Mouse (Mus musculus): Measurements from ENCODE around the gene Mgea5. TPM values are rescaled to one million over a fixed set of nuclear protein-coding genes. Genes with fewer than 3 reads are reported as not detected.

The Mgea5 gene
- polyA plus RNA-seq, 1 experiment from 2014 or later, result 38.9 TPM

- H3K9ac ChIP-seq (ENCODE audit: low read depth, low read length), result no peak overlapping the region
- H3K36me3 ChIP-seq (ENCODE audit: control insufficient read depth, insufficient read depth, low read length), result peaks cover 21% of the 10 kb centered on the region
- H3K9me3 ChIP-seq (ENCODE audit: control insufficient read depth, low read length), result no peaks in the 10 kb centered on the region
- H3K27me3 ChIP-seq (replicated peaks; ENCODE audit: control insufficient read depth, insufficient read depth, low read length), result no peaks in the 10 kb centered on the region
- no peak overlapping the region for H3K27ac ChIP-seq (ENCODE audit: low read depth, low read length)
- peak overlapping the region; percentile 97 for H3K4me3 ChIP-seq (ENCODE audit: low read depth, low read length)
- peak overlapping the region; percentile 85 for H3K4me2 ChIP-seq
- DNase-seq (ENCODE audit: low spot score) (no peak), ATAC-seq (replicated peaks; ENCODE audit: low FRiP score) (no peak)
- 62% methylated on average over 8 of the region's 8 CpGs for WGBS
- peaks cover 23% of the 10 kb centered on the region for H3K4me1 ChIP-seq (replicated peaks; ENCODE audit: control insufficient read depth, insufficient read depth, low read length)
Measured at GRCm38 (mm10) chr19:45781676-45782075, 2.0 kb downstream of the Mgea5 start.

DNA sequence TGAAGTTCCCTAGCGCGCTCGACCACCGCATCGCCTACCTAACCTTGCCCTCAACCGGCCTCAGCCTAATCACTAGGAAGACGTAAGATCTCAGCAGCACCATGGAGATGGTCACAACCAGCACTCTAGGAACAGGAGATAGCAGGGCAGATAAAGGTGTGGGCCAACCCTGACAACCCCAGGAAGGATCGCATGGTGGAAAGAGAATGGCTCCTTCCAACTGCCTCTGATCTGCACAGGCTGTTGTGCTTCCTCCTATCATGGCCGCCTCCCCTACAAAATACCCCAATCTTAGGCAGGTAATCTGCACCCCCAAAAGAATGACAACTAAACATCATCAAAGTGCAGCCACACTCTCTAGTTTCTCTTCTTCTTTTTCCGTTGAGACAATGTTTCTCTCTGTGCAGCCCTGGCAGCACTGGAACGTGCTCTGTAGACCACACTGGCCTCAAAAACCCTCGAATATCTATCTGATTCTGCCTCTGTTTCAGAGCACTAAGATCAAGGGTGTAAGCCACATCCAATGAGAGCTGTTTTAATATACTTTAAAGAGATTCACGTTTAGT, 3.2 kb downstream of the Mgea5 start:
- Histone ChIP-seq H3K27me3 (replicated peaks; ENCODE audit: control insufficient read depth, insufficient read depth, low read length) (no peaks in the 10 kb centered on the region), H3K27ac (ENCODE audit: low read depth, low read length) (no peak overlapping the region), H3K4me2 (peak overlapping the region; percentile 85), H3K9ac (ENCODE audit: low read depth, low read length) (0 out of 2 replicates have a peak overlapping the region, but pooled peaks have one; percentile 16), H3K4me3 (ENCODE audit: low read depth, low read length) (peak overlapping the region; percentile 6; the same call in 1 of the 2 replicates), H3K9me3 (ENCODE audit: control insufficient read depth, low read length) (no peaks in the 10 kb centered on the region), H3K36me3 (ENCODE audit: control insufficient read depth, insufficient read depth, low read length) (peaks cover 30% of the 10 kb centered on the region), H3K4me1 (replicated peaks; ENCODE audit: control insufficient read depth, insufficient read depth, low read length) (peaks cover 23% of the 10 kb centered on the region)
- ATAC-seq (replicated peaks; ENCODE audit: low FRiP score), result no peak
- DNase-seq (ENCODE audit: low spot score), result no peak
- 80% methylated on average over 13 of the region's 13 CpGs for WGBS

DNA sequence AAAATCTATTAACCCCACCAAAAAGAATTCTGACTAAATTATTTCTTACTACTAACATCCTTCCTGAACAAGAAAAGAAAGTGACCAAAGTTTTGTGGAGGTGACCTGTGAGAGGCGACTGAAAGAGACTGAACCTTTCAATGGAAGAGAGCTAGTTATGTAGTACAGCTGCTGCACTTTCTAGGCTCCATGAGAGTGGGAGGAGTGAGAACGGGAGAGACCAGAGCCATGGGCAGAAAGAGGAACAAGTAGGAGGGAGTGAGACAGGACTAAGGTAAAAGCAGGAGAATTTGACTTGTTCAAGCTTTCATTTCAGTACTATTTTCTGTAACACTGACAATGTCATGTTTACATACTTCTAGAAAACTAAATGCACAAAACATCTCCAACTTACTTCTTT, 8.2 kb downstream of the Mgea5 start:
- no peak overlapping the region for H3K4me2 ChIP-seq
- no peaks in the 10 kb centered on the region for H3K9me3 ChIP-seq (ENCODE audit: control insufficient read depth, low read length)
- peaks cover 4% of the 10 kb centered on the region for H3K4me1 ChIP-seq (replicated peaks; ENCODE audit: control insufficient read depth, insufficient read depth, low read length)
- 79% methylated on average over 2 of the region's 2 CpGs for WGBS
- peaks cover 66% of the 10 kb centered on the region for H3K36me3 ChIP-seq (ENCODE audit: control insufficient read depth, insufficient read depth, low read length)
- no peak for ATAC-seq (replicated peaks; ENCODE audit: low FRiP score)
- H3K4me3 ChIP-seq (ENCODE audit: low read depth, low read length), result no peak overlapping the region
- H3K27me3 ChIP-seq (replicated peaks; ENCODE audit: control insufficient read depth, insufficient read depth, low read length), result no peaks in the 10 kb centered on the region
- H3K27ac ChIP-seq (ENCODE audit: low read depth, low read length), result no peak overlapping the region
- H3K9ac ChIP-seq (ENCODE audit: low read depth, low read length), result no peak overlapping the region
- DNase-seq (ENCODE audit: low spot score), result no peak

- no peak overlapping the region for H3K4me2 ChIP-seq
- 89% methylated on average over 5 of the region's 5 CpGs for WGBS
- ATAC-seq (replicated peaks; ENCODE audit: low FRiP score), result no peak
Measured at GRCm38 (mm10) chr19:45771501-45771900, 12.1 kb downstream of the Mgea5 start.

GRCm38 (mm10) chr19:45760810-45761209, 22.8 kb downstream of the Mgea5 start:
- WGBS, result 86% methylated on average over 3 of the region's 3 CpGs
- no peak for ATAC-seq (replicated peaks; ENCODE audit: low FRiP score)
- H3K4me2 ChIP-seq, result no peak overlapping the region

More at GRCm38 (mm10) chr19:45771501-45771900, 12.1 kb downstream of the Mgea5 start:
- H3K4me1 ChIP-seq (replicated peaks; ENCODE audit: control insufficient read depth, insufficient read depth, low read length), result no peaks in the 10 kb centered on the region
- no peaks in the 10 kb centered on the region for H3K9me3 ChIP-seq (ENCODE audit: control insufficient read depth, low read length)
- H3K9ac ChIP-seq (ENCODE audit: low read depth, low read length), result no peak overlapping the region
- peaks cover 75% of the 10 kb centered on the region for H3K36me3 ChIP-seq (ENCODE audit: control insufficient read depth, insufficient read depth, low read length)
- H3K27me3 ChIP-seq (replicated peaks; ENCODE audit: control insufficient read depth, insufficient read depth, low read length), result no peaks in the 10 kb centered on the region
- H3K4me3 ChIP-seq (ENCODE audit: low read depth, low read length), result no peak overlapping the region
- no peak for DNase-seq (ENCODE audit: low spot score)
- no peak overlapping the region for H3K27ac ChIP-seq (ENCODE audit: low read depth, low read length)

DNA sequence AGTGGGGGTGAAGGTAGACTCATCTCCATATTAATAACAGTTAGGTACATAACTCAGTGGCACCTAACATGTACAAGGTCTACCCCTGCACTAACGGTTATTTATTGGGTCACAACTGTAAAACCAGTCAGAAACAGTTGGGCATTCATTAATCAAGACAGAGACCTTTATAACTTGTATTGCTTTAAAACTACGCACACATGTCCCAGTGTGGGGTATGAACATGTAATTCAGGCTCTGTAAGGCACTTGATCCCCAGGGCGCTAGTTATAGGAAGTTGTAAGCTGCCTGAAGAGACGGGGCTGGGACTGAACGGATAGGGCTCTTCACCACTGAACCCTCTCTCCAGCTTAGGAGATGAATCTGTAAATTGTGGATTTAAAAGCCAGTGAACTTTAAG, 25.0 kb downstream of the Mgea5 start:
- no peak for ATAC-seq (replicated peaks; ENCODE audit: low FRiP score)
- Histone ChIP-seq H3K27ac (ENCODE audit: low read depth, low read length) (no peak overlapping the region), H3K4me1 (replicated peaks; ENCODE audit: control insufficient read depth, insufficient read depth, low read length) (no peaks in the 10 kb centered on the region), H3K36me3 (ENCODE audit: control insufficient read depth, insufficient read depth, low read length) (peaks cover 53% of the 10 kb centered on the region), H3K4me3 (ENCODE audit: low read depth, low read length) (no peak overlapping the region), H3K27me3 (replicated peaks; ENCODE audit: control insufficient read depth, insufficient read depth, low read length) (no peaks in the 10 kb centered on the region), H3K9ac (ENCODE audit: low read depth, low read length) (no peak overlapping the region), H3K9me3 (ENCODE audit: control insufficient read depth, low read length) (no peaks in the 10 kb centered on the region), H3K4me2 (no peak overlapping the region)
- no peak for DNase-seq (ENCODE audit: low spot score)
- WGBS, result 91% methylated on average over 5 of the region's 5 CpGs

More at GRCm38 (mm10) chr19:45760810-45761209, 22.8 kb downstream of the Mgea5 start:
- H3K4me1 ChIP-seq (replicated peaks; ENCODE audit: control insufficient read depth, insufficient read depth, low read length), result no peaks in the 10 kb centered on the region
- no peak overlapping the region for H3K4me3 ChIP-seq (ENCODE audit: low read depth, low read length)
- peaks cover 53% of the 10 kb centered on the region for H3K36me3 ChIP-seq (ENCODE audit: control insufficient read depth, insufficient read depth, low read length)
- DNase-seq (ENCODE audit: low spot score), result no peak
- no peak overlapping the region for H3K27ac ChIP-seq (ENCODE audit: low read depth, low read length)
- H3K9me3 ChIP-seq (ENCODE audit: control insufficient read depth, low read length), result no peaks in the 10 kb centered on the region
- H3K27me3 ChIP-seq (replicated peaks; ENCODE audit: control insufficient read depth, insufficient read depth, low read length), result no peaks in the 10 kb centered on the region
- no peak overlapping the region for H3K9ac ChIP-seq (ENCODE audit: low read depth, low read length)

GRCm38 (mm10) chr19:45753551-45753950, 30.1 kb downstream of the Mgea5 start:
- DNase-seq (ENCODE audit: low spot score), result no peak
- WGBS, result 92% methylated on average over 3 of the region's 3 CpGs
- Histone ChIP-seq H3K27me3 (replicated peaks; ENCODE audit: control insufficient read depth, insufficient read depth, low read length) (no peaks in the 10 kb centered on the region), H3K4me1 (replicated peaks; ENCODE audit: control insufficient read depth, insufficient read depth, low read length) (peaks cover 1% of the 10 kb centered on the region), H3K27ac (ENCODE audit: low read depth, low read length) (no peak overlapping the region), H3K36me3 (ENCODE audit: control insufficient read depth, insufficient read depth, low read length) (peaks cover 37% of the 10 kb centered on the region), H3K4me3 (ENCODE audit: low read depth, low read length) (no peak overlapping the region), H3K4me2 (no peak overlapping the region), H3K9ac (ENCODE audit: low read depth, low read length) (no peak overlapping the region), H3K9me3 (ENCODE audit: control insufficient read depth, low read length) (no peaks in the 10 kb centered on the region)
- no peak for ATAC-seq (replicated peaks; ENCODE audit: low FRiP score)

GRCm38 (mm10) chr19:45751881-45752280, 31.8 kb downstream of the Mgea5 start:
- Histone ChIP-seq H3K4me2 (no peak overlapping the region), H3K27me3 (replicated peaks; ENCODE audit: control insufficient read depth, insufficient read depth, low read length) (no peaks in the 10 kb centered on the region), H3K9me3 (ENCODE audit: control insufficient read depth, low read length) (no peaks in the 10 kb centered on the region), H3K9ac (ENCODE audit: low read depth, low read length) (no peak overlapping the region), H3K4me1 (replicated peaks; ENCODE audit: control insufficient read depth, insufficient read depth, low read length) (peaks cover 10% of the 10 kb centered on the region), H3K4me3 (ENCODE audit: low read depth, low read length) (no peak overlapping the region), H3K27ac (ENCODE audit: low read depth, low read length) (no peak overlapping the region), H3K36me3 (ENCODE audit: control insufficient read depth, insufficient read depth, low read length) (peaks cover 28% of the 10 kb centered on the region)
- ATAC-seq (replicated peaks; ENCODE audit: low FRiP score) (no peak), DNase-seq (ENCODE audit: low spot score) (no peak)
- WGBS, result 81% methylated on average over 7 of the region's 7 CpGs
